Mouse (Mus musculus) 3T3-L1 (cell line): ENCODE data around the gene Zfand3.
A peak's percentile ranks its signal among the peaks of the same experiment; 100 is the strongest.

Experiments
- DNase-seq: peaks from one replicate; pipeline ENCODE4 v3.0.0-alpha.2; 2015; ENCODE audit warnings: low read depth, low spot score

Gene Zfand3

GRCm38 (mm10) chr17:30103005-30103404 lies 98.5 kb downstream of the Zfand3 start:
- no peak for DNase-seq

- no peak for DNase-seq
Measured at GRCm38 (mm10) chr17:30103641-30104165, 99.2 kb downstream of the Zfand3 start.

GRCm38 (mm10) chr17:30105369-30105768 lies 100.8 kb downstream of the Zfand3 start:
- DNase-seq, result peak; percentile 41

GRCm38 (mm10) chr17:30110678-30111077 lies 106.1 kb downstream of the Zfand3 start:
- DNase-seq, result no peak

GRCm38 (mm10) chr17:30111556-30111955 lies 107.0 kb downstream of the Zfand3 start:
- no peak for DNase-seq

GRCm38 (mm10) chr17:30112080-30112479 lies 107.5 kb downstream of the Zfand3 start:
- no peak for DNase-seq

GRCm38 (mm10) chr17:30112555-30113305 lies 108.2 kb downstream of the Zfand3 start:
- no peak for DNase-seq

- DNase-seq, result peak; percentile 65
Measured at GRCm38 (mm10) chr17:30114761-30115160, 110.2 kb downstream of the Zfand3 start.

- no peak for DNase-seq
Measured at GRCm38 (mm10) chr17:30116226-30116625, 111.7 kb downstream of the Zfand3 start.

- DNase-seq, result no peak
Measured at GRCm38 (mm10) chr17:30118036-30118435, 113.5 kb downstream of the Zfand3 start.

- no peak for DNase-seq
Measured at GRCm38 (mm10) chr17:30122278-30122677, 117.7 kb downstream of the Zfand3 start.

GRCm38 (mm10) chr17:30128456-30128855 lies 123.9 kb downstream of the Zfand3 start:
- DNase-seq, result no peak

- DNase-seq, result no peak
Measured at GRCm38 (mm10) chr17:30129220-30129619, 124.7 kb downstream of the Zfand3 start.

- no peak for DNase-seq
Measured at GRCm38 (mm10) chr17:30130326-30130725, 125.8 kb downstream of the Zfand3 start.

GRCm38 (mm10) chr17:30133641-30134040 lies 129.1 kb downstream of the Zfand3 start:
- no peak for DNase-seq

- no peak for DNase-seq
Measured at GRCm38 (mm10) chr17:30134955-30135735, 130.6 kb downstream of the Zfand3 start.

GRCm38 (mm10) chr17:30135890-30136289 lies 131.4 kb downstream of the Zfand3 start:
- DNase-seq, result no peak

- DNase-seq, result no peak
Measured at GRCm38 (mm10) chr17:30136684-30137083, 132.2 kb downstream of the Zfand3 start.

- no peak for DNase-seq
Measured at GRCm38 (mm10) chr17:30137115-30137514, 132.6 kb downstream of the Zfand3 start.

GRCm38 (mm10) chr17:30144114-30144513 lies 139.6 kb downstream of the Zfand3 start:
- DNase-seq, result no peak

GRCm38 (mm10) chr17:30145596-30146149 lies 141.1 kb downstream of the Zfand3 start:
- no peak for DNase-seq

GRCm38 (mm10) chr17:30146555-30146954 lies 142.0 kb downstream of the Zfand3 start:
- no peak for DNase-seq
